Mouse (Mus musculus): Measurements from ENCODE around the gene Padi1.

DNA sequence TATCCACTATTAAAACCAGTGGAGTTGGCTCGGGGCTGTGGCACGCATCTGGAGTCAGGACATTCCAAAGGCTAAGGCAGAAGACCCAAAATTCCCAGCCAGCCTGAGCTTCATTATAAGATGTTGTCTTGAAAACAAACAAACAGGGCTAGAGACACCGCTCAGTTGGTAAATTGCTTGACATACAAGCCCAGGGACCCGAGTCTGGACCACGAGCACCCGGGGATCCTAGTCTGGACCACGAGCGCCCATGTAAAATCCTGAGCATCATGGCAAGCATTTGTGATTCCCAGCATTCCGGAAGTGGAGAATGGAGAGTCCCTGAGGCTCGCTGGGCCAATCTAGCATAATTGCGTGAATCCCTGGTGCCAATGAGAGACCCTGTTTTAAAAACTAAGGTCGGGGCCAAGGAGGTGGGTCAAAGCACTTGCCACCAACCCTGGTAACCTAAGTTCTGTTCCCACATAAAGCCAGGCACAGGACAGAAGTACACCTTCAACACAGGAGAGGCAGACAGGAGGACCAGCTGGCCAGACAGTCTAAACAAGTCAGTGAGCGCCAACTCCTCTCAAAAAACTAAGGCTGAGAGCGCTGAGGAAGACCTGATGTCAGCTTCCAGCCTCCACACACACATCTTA is 46.1 kb upstream of the Padi1 start:
- TF ChIP-seq CTCF (IDR thresholded peaks at IDR 0.05; ENCODE audit: extremely low read depth, insufficient read depth, insufficient read length, insufficient replicate concordance) (no peak), POLR2A (IDR thresholded peaks at IDR 0.05; ENCODE audit: low read depth, low read length) (no peak)

Data from spleen, adult 2 months (tissue).